Mouse (Mus musculus) megakaryocyte, adult 5-6 weeks (primary cell): Measurements from ENCODE around the gene Slc19a2. TPM values are rescaled to one million over a fixed set of nuclear protein-coding genes. Genes with fewer than 3 reads are reported as not detected.

Source experiments
- ATAC-seq: 2 replicates; pipeline ENCODE4 v1.8.0; 2016; ENCODE audit warnings: mild to moderate bottlenecking, inconsistent platforms; ENCODE audit not compliant: poor library complexity, severe bottlenecking
- total RNA-seq, 2 experiments: library from RNA; stranded (forward) in 1 of 2; stranded (reverse) in 1 of 2; fragments of 153-499, 151-499 nt in 1 of 2; fragments of 221-1000, 200-1000 nt in 1 of 2; gene quantifications; 2 replicates each; pipeline versions ENCODE4 v1.2.3 to v1.2.4; 2015 to 2017

Slc19a2 gene
- total RNA-seq, 2 experiments from 2014 or later = 3.0 to 6.8 TPM

DNA sequence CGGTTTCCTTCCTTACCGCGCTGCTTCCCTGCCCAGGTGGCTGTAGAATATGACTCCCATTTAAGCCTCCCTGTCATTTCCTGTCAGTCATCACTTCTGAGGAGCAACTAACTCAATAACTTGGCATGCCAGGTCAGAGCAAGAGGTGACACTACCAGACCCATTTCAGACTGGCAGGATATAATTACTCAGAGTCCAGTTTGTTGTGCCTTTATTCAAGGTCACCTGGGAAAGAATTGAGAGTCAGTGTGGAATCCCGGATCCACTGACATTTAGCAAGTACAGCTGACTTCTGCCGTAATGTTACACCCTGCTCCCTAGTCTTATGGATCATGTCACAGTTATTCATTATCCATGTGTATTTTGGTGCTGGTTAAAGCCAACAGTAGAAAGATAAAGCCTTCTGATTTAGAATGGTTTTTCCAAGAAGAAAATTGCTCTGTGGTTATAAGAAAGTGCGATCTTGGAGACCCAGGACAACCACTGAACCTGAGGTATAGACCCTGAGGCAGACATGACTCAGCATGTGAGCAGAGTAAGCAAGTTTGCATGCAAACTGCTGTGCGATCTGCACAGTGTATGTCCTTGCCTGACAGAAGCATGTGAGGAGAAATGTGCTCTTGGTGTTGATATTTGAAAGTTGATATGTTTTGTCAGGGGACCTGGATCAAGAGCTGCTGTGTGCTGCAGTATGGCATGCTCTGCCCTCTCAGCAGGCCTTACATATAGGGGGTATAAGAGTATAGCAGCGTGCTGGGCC lies 1.7 kb downstream of the Slc19a2 start:
- no peak for ATAC-seq

DNA sequence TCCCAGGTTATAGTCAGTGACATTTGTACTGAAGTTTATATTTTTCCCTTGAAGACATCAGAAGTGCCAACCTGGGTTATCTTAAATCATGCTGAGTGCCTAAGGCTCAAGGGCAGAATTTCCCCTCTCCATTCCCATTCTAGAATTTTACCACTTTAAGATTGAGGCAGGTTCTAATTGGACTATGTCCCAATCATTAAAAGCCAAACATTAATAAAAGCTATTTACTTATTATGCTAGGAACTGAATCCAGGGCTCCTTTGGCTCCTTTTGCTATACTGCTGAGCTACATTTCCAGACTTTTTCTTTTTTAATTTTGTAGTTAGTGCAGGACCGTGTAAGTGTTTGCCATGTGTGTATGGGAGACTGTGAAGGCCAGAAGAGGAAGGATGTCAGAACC lies 2.6 kb downstream of the Slc19a2 start:
- no peak for ATAC-seq

DNA sequence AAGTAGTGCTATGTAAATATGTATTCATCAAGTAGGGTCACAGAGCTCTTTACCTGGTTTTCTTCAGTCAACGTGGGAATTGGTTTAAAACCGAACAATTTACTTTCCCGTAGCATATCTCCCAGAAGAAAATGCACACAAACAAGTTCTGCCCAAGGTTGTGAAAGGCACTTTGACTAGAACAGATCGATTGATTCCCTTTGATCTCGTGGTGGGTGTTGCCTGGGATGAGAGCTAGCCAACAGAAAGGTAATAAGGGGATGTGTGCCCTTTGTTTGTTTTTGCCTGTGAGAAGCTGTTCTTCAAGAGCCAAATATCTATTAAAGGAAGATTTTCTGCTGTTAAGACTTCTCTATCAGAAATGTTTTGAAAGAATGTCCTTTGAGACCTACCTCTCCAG lies 3.7 kb downstream of the Slc19a2 start:
- no peak for ATAC-seq

DNA sequence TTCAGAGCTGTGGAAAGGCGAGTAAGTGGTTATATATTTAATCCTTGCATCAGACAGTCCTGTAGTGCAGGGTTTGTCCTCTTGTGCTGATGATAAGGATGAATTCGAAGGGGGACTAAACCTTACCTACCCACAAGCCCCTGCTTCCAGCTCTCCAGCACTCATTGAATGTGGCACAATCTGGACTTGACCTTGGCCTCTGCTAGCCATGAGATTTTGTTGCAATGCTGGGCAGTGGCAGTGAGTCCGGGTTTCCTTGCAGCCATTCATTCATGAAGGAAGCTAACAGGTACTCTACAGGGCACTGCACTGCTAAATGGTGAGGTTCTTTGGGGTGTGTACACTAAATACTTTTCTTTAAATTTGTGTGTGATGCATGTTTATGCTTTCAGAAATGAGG lies 6.0 kb downstream of the Slc19a2 start:
- ATAC-seq = no peak

DNA sequence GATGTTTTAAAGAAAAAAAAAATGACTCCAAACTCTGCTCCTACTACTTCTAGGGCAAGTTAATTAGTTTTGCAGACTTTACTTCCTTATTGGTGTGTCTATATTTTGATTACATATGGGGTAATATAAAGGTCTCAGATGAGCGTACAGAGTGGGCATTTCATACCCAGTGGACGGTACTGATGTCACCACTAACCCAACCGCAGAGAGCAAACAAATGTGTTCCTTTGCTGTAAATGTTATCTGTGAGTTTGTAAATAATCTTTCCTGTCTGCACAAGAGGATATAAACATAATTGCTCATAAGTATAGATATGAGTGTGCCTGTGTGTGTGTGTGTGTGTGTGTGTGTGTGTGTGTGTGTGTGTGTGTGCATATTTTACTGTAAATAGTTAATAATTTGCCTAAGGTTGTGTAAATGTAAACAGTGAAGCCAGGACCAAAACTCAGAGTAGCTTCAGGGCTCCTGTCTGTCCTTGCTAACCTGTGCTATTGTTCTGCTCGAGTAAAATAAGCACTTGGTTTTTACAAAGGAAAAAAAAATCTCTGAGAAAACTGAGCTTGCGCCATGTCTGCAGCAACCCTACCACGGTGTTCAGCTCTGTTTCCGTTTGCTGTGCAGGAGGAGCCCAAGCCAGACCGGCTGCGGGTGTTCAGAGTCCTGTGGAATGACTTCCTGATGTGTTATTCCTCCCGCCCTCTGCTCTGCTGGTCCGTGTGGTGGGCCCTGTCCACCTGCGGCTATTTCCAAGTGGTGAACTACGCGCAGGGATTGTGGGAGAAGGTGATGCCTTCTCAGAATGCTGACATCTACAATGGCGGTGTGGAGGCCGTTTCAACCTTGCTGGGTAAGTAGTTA lies 11.6 kb downstream of the Slc19a2 start:
- ATAC-seq = no peak

DNA sequence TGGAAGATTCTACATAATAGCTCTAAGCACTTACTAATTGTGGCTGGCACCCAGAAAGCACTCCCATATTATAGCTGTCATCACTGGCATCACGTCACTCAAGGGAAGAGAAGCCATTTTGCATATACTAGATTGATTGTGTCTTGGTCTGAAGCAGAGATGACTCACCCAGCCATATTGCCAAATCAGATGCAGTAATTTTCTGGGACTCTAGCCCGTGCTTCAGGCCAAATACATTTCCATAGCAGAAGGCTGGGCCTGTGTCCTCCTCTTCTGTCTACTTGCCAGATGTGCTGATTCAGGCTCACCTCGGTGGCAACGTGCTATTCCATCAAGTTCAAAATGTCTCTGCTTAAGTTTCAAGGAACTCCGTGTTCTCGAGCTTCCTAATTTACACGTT lies 12.7 kb downstream of the Slc19a2 start:
- no peak for ATAC-seq

DNA sequence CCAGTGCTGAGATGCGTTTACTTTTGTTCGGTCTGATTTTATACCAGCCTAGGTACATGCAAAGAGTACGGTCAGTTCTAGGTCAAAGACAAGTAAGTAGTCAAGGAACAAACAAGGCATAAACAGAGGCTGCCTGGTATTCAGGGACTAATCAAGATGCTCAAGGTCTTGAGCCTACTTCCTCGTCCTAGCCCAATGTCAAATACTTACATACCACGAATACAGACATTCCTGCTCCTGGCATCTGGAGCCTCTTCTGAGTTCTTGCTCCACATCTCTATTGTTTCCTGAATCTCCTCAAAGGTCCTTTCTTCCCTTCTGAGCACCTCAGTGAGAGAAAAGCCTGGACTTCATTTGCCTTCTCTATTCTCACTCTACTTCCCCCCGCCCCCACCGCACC lies 22.1 kb downstream of the Slc19a2 start:
- ATAC-seq = no peak

DNA sequence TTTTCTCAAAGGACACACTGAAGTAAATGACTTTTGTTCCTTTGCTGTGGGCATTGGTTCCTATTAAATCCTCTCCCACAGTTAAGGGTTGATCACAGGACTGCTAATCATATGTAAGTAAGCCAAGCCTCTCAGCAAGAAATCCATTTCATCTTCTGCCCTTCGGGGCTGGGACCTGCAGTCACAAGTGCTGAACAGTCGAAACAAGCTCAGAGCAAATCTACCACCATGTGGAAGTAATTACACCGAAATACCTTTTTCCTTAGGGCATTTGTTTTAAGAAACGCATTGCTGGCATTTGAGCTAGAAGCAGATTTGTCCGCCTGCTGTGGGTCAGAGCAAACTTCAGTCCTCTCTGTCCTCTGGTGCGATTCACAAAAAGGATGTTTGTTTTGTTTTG lies 24.8 kb downstream of the Slc19a2 start:
- ATAC-seq = no peak

DNA sequence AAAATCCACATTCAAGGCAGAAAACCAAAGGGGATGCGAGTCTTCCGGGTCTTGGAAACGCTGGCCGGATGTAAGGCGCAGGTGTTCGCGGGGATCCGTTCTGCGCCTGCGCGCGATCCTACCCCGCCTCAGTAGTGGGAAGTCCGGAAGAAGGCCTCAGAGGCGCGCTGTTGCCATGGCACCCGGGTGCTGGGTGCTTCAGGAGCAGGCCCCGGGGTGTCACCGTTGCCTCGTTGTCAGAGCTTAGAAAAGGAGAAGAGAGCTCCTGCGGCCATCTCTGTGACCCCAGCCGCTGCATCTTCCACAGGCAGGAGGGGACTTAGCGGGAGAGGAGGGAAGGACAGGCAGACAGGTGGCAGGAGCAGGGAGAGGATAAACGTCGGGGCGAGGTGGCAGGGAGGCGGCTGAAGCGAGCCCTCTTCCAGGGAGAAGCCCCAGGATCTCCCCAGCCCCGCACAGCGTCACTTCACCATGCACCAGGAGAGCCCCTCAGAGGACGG lies 26.7 kb downstream of the Slc19a2 start, which contains the start of gene Ccdc181:
Ccdc181 (plus strand) TSS at position 131 of the 500 bp plus-strand sequence.
- peak; percentile 99 for ATAC-seq

DNA sequence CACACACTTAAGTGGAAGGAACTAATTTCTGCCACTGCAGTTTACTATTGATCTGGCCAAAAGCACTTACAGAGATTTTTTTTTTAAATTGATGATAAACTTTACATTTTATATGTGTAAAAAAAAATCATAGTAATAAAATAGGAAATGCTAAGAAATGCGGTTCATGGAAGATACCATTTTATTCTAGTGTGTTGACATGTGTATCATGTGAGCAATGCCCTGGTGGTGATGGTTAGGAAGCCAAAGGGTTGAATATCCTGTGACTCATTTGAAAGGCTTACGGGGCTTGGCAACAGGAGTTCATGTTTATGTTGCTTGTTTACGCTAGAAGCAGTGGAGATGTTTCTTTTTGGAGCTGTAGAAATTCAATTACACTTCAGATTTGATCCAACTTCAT lies 27.7 kb downstream of the Slc19a2 start:
- ATAC-seq = no peak

DNA sequence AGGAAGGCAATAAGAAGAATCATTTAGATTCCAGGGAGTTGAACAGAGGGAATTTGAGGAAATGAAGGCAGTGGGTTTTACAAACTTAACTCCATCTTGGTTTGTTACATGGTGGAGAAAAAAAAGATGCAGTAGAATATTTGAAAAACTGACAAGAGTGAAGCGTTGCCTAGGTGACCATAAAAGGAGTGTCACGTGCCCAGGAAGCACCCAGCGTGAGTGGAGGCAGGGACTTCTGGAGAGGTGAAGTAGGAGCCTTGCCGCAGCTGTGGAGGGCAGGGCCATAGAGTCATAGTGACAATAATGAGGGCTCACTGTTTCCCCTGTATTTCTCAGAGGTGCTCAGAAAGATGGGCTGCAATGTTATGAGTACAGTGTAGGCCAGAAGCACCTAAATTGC lies 30.5 kb downstream of the Slc19a2 start:
- no peak for ATAC-seq

DNA sequence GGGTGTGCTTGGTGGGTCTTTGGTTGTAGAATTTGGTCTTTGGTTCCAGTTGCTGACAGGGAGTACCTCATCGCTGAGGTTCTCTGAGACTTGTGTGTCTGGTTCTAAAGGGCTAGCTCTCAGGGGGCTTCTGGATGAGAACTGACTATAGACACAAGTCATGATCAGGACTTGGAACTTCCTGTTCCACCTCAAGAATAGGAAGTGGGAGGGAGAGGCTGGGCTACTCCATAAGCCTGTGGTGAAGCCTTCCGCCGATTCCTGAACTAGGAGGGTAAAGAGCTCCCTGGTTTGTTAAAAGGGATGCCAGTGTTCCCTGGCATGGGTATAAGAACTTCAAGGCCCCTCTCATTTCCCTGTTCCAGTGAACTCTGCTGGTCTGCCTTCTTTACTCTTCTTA lies 35.2 kb downstream of the Slc19a2 start:
- peak; percentile 59 for ATAC-seq

DNA sequence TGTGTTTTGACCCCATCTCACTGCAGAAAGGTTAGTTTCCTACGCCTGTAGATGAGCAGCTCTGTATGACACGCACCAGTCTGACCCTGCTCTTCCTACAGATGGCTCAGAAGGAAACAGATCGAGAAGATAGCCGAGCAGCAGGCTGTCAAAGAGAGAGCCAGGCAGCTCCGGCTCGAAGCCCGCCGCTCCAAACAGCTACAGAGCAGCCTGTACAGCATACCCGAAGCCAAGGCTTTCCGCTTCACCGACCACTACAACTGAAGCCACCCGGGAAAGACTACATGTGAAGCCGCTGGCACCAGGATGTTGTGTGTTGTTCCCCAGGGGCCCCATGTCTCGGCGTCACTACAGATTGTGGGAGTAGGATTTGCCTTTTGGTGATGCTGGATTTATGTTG lies 38.6 kb downstream of the Slc19a2 start:
- ATAC-seq = no peak

DNA sequence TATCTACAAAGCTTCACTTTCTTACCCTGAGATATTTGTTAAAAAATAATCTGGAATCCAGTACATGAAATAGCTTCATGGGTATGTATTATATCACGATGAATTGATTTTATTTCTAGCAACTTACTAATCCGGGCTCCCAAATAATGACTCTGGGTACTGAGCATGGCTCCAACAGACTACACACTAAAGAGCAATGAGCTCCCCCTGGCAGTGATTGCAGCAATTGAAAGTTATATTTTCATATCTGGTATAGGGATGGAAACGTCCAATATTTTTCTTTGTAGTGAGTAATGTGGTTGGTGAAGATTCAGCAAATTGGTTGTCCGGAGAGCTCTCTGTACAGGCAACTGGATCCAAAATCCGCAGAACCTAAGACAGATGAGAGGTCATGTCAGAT lies 43.2 kb downstream of the Slc19a2 start:
- no peak for ATAC-seq

DNA sequence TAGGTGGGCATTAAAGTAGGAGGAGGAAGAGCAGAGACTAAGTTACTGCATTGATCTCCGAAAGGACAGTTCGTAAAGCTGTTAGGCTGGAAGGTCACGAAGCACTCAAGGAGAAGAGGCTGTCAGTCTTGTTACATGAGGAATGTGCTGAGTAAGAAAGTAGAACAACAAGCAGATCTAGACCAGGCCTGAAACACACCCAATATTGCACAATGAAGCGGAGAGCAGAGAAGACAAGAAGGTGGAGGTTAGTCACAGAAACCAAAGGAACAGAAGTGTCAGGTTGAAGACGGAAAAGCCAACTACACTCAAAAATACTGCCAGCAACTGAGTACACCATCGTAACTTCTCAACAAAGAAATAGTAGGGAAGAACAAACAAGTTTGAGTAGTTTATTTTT lies 45.2 kb downstream of the Slc19a2 start:
- peak; percentile 63 for ATAC-seq

DNA sequence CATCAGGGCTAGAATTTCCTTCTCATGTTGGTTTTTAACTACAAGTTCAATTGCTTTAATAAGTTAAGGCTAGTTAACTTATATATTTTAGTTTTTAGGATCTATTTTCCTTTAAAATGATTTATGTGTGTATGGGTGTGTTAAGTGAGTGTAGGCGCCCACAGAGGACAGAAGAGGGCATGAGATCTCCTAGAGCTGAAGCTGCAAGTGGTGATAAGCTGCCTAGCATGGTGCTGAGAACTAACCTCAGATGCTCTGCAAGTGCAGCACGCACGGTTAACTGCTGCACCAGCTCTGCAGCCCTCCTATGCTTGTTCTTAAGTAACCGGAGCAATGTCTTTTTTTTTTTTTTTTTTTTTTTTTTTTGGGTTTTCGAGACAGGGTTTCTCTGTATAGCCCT lies 47.6 kb downstream of the Slc19a2 start:
- ATAC-seq = no peak

DNA sequence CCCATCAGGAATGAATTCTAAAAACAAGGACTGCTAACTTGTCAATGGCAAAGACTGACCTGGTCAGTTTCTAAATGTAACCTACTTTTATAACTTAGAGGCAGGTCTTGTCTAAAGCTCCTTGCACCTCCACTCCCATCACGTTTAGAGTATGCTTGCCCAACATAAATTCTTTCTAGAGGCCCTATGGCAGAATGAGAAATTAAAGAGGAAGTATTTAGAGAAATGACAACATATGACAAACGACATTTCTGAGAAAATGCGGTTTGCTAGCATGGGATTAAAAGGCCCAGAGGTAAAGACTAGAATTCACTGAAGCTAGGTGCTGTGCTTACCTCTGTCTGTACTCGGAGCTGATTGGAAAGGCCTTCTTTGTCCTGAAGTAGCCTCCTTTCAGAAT lies 53.1 kb downstream of the Slc19a2 start:
- peak; percentile 54 for ATAC-seq

DNA sequence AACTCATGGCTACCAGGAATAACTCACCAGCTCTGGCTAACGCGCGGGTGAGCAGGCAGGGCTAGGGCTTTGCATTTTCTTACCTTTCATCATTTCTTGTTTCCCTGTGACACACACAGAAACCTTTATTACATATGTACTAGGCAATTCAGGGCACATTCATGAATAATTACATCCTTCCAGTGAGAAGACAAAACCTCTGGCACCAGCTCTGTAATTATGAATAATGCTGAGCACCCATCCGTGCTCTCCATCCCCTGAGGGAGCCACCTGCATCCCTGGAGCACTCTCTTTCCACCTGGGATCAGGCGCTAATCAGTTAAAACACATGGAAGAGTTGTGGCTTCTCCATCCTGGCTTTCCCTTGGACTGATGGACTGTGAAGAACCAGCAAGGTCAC lies 55.0 kb downstream of the Slc19a2 start, which contains the start of gene Nme7:
Nme7 (plus strand) TSS at position 301 of the 400 bp plus-strand sequence.
- ATAC-seq = no peak

DNA sequence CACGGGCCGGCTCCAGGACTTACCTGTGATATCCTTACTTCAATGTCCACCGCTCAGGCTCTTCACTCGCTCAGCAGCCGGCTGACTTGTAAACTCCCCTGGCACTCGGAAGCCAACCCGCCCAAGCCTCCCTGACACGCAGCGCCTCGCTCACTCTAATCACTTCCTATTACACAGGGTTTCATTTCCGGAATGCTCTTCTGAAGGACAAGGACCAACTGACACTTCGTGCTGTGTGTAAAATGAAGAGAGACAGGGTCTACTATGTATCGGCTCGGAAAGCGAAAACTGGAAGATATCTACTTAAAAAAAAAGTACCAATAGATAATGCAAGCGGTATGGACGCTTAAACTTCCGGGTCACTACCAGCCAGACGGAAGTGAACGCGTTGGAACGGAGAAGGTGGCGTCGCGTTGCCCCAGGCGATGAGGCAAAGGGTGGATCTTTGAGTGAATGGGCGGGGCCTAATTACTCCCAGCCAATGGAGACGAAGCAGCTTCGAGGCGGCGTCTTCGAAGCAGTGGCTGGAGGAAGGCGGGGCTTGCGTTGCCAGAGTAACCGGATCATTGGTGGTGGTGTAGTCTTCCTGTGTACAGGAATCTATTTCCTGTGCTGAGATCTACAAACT lies 58.4 kb downstream of the Slc19a2 start, which contains the start of gene Blzf1:
Blzf1 (minus strand) TSS at position 366 of the 628 bp plus-strand sequence.
- peak; percentile 97 for ATAC-seq

DNA sequence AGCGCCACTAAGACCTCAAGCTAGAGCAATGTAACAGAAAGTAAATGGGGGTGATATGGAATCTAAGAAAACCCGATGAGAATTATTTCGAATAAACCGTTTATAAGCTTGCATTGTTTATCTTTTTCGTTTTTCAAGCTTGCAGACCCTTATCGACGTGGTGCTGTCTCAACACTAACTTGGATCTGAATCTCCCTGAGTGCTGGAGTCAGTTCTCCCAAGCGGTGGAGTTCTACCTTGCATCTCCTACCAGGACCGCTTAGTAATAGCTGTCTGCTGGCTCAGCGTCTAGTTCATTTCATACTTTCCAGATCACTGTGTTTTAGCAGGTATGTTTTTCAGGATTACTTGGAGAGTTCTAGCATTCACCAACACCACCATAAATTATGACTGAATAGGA lies 59.1 kb downstream of the Slc19a2 start:
- ATAC-seq = no peak

DNA sequence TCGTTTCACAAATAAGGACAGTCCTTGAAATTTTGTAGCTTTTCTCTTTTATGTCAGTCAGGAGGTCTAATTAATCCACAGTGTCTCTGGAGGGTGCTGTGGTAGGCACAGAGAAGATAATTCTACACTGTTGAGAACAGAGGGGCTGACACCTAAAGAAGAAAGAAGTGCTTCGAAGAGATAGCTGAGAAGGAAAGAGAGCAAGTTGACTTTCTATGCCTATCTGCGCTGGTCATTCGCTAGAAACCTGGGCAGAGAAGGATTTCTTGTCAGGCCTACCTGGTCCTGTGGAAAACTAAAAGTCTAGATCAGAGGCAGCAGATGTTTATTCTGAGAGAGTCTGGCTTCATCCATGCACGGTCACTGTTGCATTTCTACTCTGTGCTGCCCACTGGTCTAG lies 65.2 kb downstream of the Slc19a2 start:
- ATAC-seq = no peak
